Mouse (Mus musculus): Measurements from ENCODE around the gene Knop1. TPM values are rescaled to one million over a fixed set of nuclear protein-coding genes. Genes with fewer than 3 reads are reported as not detected.

Knop1 gene
- total and polyA plus RNA-seq, 3 experiments = 28.1 to 60.9 (median 35.0) TPM

DNA sequence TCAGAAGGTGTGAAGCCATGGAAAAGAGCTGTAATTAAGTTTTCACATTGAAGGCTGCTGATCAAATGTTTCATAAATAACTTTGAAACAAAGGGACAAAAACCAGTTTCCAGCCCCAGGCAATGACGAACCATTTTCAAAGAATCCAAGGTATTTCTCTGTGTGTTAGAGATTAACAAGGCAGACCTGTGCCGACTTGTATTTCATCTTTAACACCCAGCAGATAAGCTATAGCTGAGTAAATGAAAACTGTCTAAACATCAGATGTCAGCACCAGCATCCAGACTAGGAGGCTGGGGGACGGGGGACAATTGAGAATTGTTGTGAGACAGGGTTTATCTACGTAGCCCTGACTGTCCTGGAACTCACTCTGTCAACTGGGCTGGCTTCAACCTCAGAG is 27.9 kb upstream of the Knop1 start:
- H3K27me3 ChIP-seq (replicated peaks) = no peaks in the 10 kb centered on the region
- in situ Hi-C loops (cut with MboI; ENCODE audit: low pct_ligation_motif_present, low pct_unique_long_range_greater_than_20kb, low sequenced_read_pairs) (no loop called here), dilution Hi-C loops (cut with MboI; ENCODE audit: extremely low pct_ligation_motif_present, extremely low pct_unique_long_range_greater_than_20kb, low sequenced_read_pairs) (no loop called here)
- no peak overlapping the region for H3K4me2 ChIP-seq (ENCODE audit: insufficient read depth, low read depth, poor library complexity, severe bottlenecking)
- no peak overlapping the region for H3K9ac ChIP-seq (ENCODE audit: insufficient read depth, low read depth)
- H3K9me3 ChIP-seq (replicated peaks; ENCODE audit: low read length) = no peaks in the 10 kb centered on the region
- no peak overlapping the region for H3K27ac ChIP-seq (ENCODE audit: insufficient read depth, low read depth)
- DNase-seq (ENCODE audit: extremely low read depth) = no peak
- no peaks in the 10 kb centered on the region for H3K36me3 ChIP-seq (replicated peaks in 1 of 2; ENCODE audit: control insufficient read depth in 1 of 2, insufficient read depth in 1 of 2, low read length in 1 of 2)
- TF ChIP-seq BHLHE40 (IDR thresholded peaks at IDR 0.05; ENCODE audit: low read depth, low read length) = no peak
- TF ChIP-seq MAX (IDR thresholded peaks at IDR 0.05; ENCODE audit: low read length) = no peak
- TF ChIP-seq HCFC1 (IDR thresholded peaks at IDR 0.05; ENCODE audit: low read depth, low read length) = no peak
- TF ChIP-seq CHD1 (IDR thresholded peaks at IDR 0.05; ENCODE audit: low read depth, low read length) = no peak
- TF ChIP-seq PAX5 (IDR thresholded peaks at IDR 0.05; ENCODE audit: low read length) = no peak
- no peak for TF ChIP-seq CTCF (conservative IDR thresholded peaks at IDR 0.05 in 1 of 2, IDR thresholded peaks at IDR 0.05 in 1 of 2; ENCODE audit: low read depth in 2 of 2, low read length in 2 of 2)
- TF ChIP-seq JUN (IDR thresholded peaks at IDR 0.05; ENCODE audit: insufficient read depth, low read depth, low read length) = no peak
- no peak for TF ChIP-seq TCF12 (IDR thresholded peaks at IDR 0.05; ENCODE audit: low read depth, low read length)
- no peak for TF ChIP-seq SIN3A (IDR thresholded peaks at IDR 0.05; ENCODE audit: low read length)
- H3K4me3 ChIP-seq (replicated peaks in 1 of 3; ENCODE audit: low read depth in 2 of 3, low read length in 2 of 3, poor library complexity in 1 of 3) = no peak overlapping the region
- no peaks in the 10 kb centered on the region for H3K79me2 ChIP-seq (replicated peaks; ENCODE audit: control insufficient read depth, extremely low read depth, insufficient read depth, poor library complexity, severe bottlenecking)
- no peaks in the 10 kb centered on the region for H3K4me1 ChIP-seq (ENCODE audit: control insufficient read depth in 1 of 2, insufficient read depth in 2 of 2)

- no peak for TF ChIP-seq ZKSCAN1 (IDR thresholded peaks at IDR 0.05; ENCODE audit: borderline replicate concordance, low read depth, low read length)
- TF ChIP-seq CTCF (conservative IDR thresholded peaks at IDR 0.05 in 1 of 2, IDR thresholded peaks at IDR 0.05 in 1 of 2; ENCODE audit: low read depth in 2 of 2, low read length in 2 of 2) = peak in 1 of 2 experiments; percentile 14; a peak in 1 of 4 replicates
- Histone ChIP-seq H3K4me3 (replicated peaks in 1 of 3; ENCODE audit: low read depth in 2 of 3, low read length in 2 of 3, poor library complexity in 1 of 3) (no peak overlapping the region), H3K4me1 (ENCODE audit: control insufficient read depth in 1 of 2, insufficient read depth in 2 of 2) (no peaks in the 10 kb centered on the region), H3K36me3 (replicated peaks in 1 of 2; ENCODE audit: control insufficient read depth in 1 of 2, insufficient read depth in 1 of 2, low read length in 1 of 2) (no peaks in the 10 kb centered on the region), H3K27me3 (replicated peaks) (no peaks in the 10 kb centered on the region), H3K79me2 (replicated peaks; ENCODE audit: control insufficient read depth, extremely low read depth, insufficient read depth, poor library complexity, severe bottlenecking) (no peaks in the 10 kb centered on the region), H3K27ac (ENCODE audit: insufficient read depth, low read depth) (no peak overlapping the region), H3K9ac (ENCODE audit: insufficient read depth, low read depth) (no peak overlapping the region), H3K9me3 (replicated peaks; ENCODE audit: low read length) (no peaks in the 10 kb centered on the region), H3K4me2 (ENCODE audit: insufficient read depth, low read depth, poor library complexity, severe bottlenecking) (no peak overlapping the region)
- DNase-seq (ENCODE audit: extremely low read depth) = no peak
- in situ Hi-C loops (cut with MboI; ENCODE audit: low pct_ligation_motif_present, low pct_unique_long_range_greater_than_20kb, low sequenced_read_pairs) (no loop called here), dilution Hi-C loops (cut with MboI; ENCODE audit: extremely low pct_ligation_motif_present, extremely low pct_unique_long_range_greater_than_20kb, low sequenced_read_pairs) (no loop called here)
Observed at GRCm38 (mm10) chr7:118879466-118880029, 23.5 kb upstream of the Knop1 start.

- TF ChIP-seq SMC3 (IDR thresholded peaks at IDR 0.05; ENCODE audit: low read depth, low read length) (no peak), MAFK (IDR thresholded peaks at IDR 0.05; ENCODE audit: insufficient replicate concordance, low read length) (no peak), E2F4 (IDR thresholded peaks at IDR 0.05; ENCODE audit: insufficient replicate concordance, low read depth, low read length) (no peak), MAZ (IDR thresholded peaks at IDR 0.05; ENCODE audit: low read depth, low read length) (no peak), TBP (conservative IDR thresholded peaks at IDR 0.05; ENCODE audit: low read depth, low read length) (no peak), NRF1 (IDR thresholded peaks at IDR 0.05; ENCODE audit: low read depth, low read length) (no peak), POLR2AphosphoS2 (IDR thresholded peaks at IDR 0.05; ENCODE audit: low read depth, low read length) (no peak), IRF4 (IDR thresholded peaks at IDR 0.05; ENCODE audit: low read depth, low read length) (no peak), ZC3H11A (IDR thresholded peaks at IDR 0.05; ENCODE audit: low read depth, low read length) (no peak), MYC (IDR thresholded peaks at IDR 0.05; ENCODE audit: low read depth, low read length) (no peak), ZNF384 (IDR thresholded peaks at IDR 0.05; ENCODE audit: low read depth, low read length) (no peak), USF2 (conservative IDR thresholded peaks at IDR 0.05; ENCODE audit: low read depth, low read length) (no peak), JUND (conservative IDR thresholded peaks at IDR 0.05; ENCODE audit: low read depth, low read length) (no peak), CTCF (conservative IDR thresholded peaks at IDR 0.05 in 1 of 2, IDR thresholded peaks at IDR 0.05 in 1 of 2; ENCODE audit: low read depth in 2 of 2, low read length in 2 of 2) (no peak), UBTF (IDR thresholded peaks at IDR 0.05; ENCODE audit: low read depth, low read length) (no peak), BHLHE40 (IDR thresholded peaks at IDR 0.05; ENCODE audit: low read depth, low read length) (no peak), POLR2A (IDR thresholded peaks at IDR 0.05; ENCODE audit: low read depth, low read length) (no peak), USF1 (IDR thresholded peaks at IDR 0.05; ENCODE audit: low read depth, low read length) (no peak), TCF12 (IDR thresholded peaks at IDR 0.05; ENCODE audit: low read depth, low read length) (no peak)
- no peaks in the 10 kb centered on the region for H3K9me3 ChIP-seq (replicated peaks; ENCODE audit: low read length)
- DNase-seq (ENCODE audit: extremely low read depth) = no peak
- H3K36me3 ChIP-seq (replicated peaks in 1 of 2; ENCODE audit: control insufficient read depth in 1 of 2, insufficient read depth in 1 of 2, low read length in 1 of 2) = no peaks in the 10 kb centered on the region
- H3K4me1 ChIP-seq (ENCODE audit: control insufficient read depth in 1 of 2, insufficient read depth in 2 of 2) = 0 out of 4 replicates have a peak, but pooled peaks cover 0 to 2% of the 10 kb centered on the region in 2 experiments
- H3K4me2 ChIP-seq (ENCODE audit: insufficient read depth, low read depth, poor library complexity, severe bottlenecking) = no peak overlapping the region
- no peaks in the 10 kb centered on the region for H3K79me2 ChIP-seq (replicated peaks; ENCODE audit: control insufficient read depth, extremely low read depth, insufficient read depth, poor library complexity, severe bottlenecking)
- in situ Hi-C loops (cut with MboI; ENCODE audit: low pct_ligation_motif_present, low pct_unique_long_range_greater_than_20kb, low sequenced_read_pairs) = no loop called here
- no peak overlapping the region for H3K27ac ChIP-seq (ENCODE audit: insufficient read depth, low read depth)
- dilution Hi-C loops (cut with MboI; ENCODE audit: extremely low pct_ligation_motif_present, extremely low pct_unique_long_range_greater_than_20kb, low sequenced_read_pairs) = no loop called here
- H3K27me3 ChIP-seq (replicated peaks) = no peaks in the 10 kb centered on the region
- no peak overlapping the region for H3K9ac ChIP-seq (ENCODE audit: insufficient read depth, low read depth)
- no peak overlapping the region for H3K4me3 ChIP-seq (replicated peaks in 1 of 3; ENCODE audit: low read depth in 2 of 3, low read length in 2 of 3, poor library complexity in 1 of 3)
Observed at GRCm38 (mm10) chr7:118865362-118865761, 9.3 kb upstream of the Knop1 start.
